Mouse (Mus musculus): ENCODE measurements around the gene Tlx2. TPM values are rescaled to one million over a fixed set of nuclear protein-coding genes. Genes with fewer than 3 reads are reported as not detected.

Gene Tlx2
- polyA plus RNA-seq, 1 experiment from 2014 or later = not detected

- H3K4me3 ChIP-seq (ENCODE audit: low read depth, low read length) = peak within 1 kb of the TSS; percentile 86
- no peaks in the 10 kb centered on the region for H3K9me3 ChIP-seq (ENCODE audit: control insufficient read depth, low read length)
- H3K4me2 ChIP-seq (ENCODE audit: low read depth, severe bottlenecking) = peak within 1 kb of the TSS; percentile 89
- peak within 1 kb of the TSS; percentile 80 for H3K9ac ChIP-seq (ENCODE audit: low read length)
- peaks cover 12% of the 10 kb centered on the region; the same call in 1 of the 2 replicates for H3K4me1 ChIP-seq (ENCODE audit: control insufficient read depth, insufficient read depth, low read length)
- peak within 1 kb of the TSS; percentile 70 for H3K27ac ChIP-seq (replicated peaks; ENCODE audit: low read depth, low read length)
- WGBS = under 1% methylated on average over 44 of the region's 58 CpGs
- no peaks in the 10 kb centered on the region for H3K27me3 ChIP-seq (ENCODE audit: control insufficient read depth, insufficient read depth, low read length)
- ATAC-seq (ENCODE audit: insufficient number of reproducible peaks, low FRiP score, low TSS enrichment, low read depth) (peak; percentile 81), DNase-seq (ENCODE audit: low spot score) (peak; percentile 95)
- H3K36me3 ChIP-seq (ENCODE audit: control insufficient read depth, insufficient read depth, low read length) = peaks cover 14% of the 10 kb centered on the region
Measured at GRCm38 (mm10) chr6:83115011-83115671, 45.0 kb upstream of the Tlx2 start, which contains the start of gene Mogs. Mogs (plus strand) TSS chr6:83115496.

- Histone ChIP-seq H3K4me2 (ENCODE audit: low read depth, severe bottlenecking) (no peak overlapping the region), H3K9ac (ENCODE audit: low read length) (no peak overlapping the region), H3K36me3 (ENCODE audit: control insufficient read depth, insufficient read depth, low read length) (peaks cover 2% of the 10 kb centered on the region; the same call in 1 of the 2 replicates), H3K9me3 (ENCODE audit: control insufficient read depth, low read length) (no peaks in the 10 kb centered on the region), H3K27ac (replicated peaks; ENCODE audit: low read depth, low read length) (no peak overlapping the region), H3K4me1 (ENCODE audit: control insufficient read depth, insufficient read depth, low read length) (peaks cover 11% of the 10 kb centered on the region; the same call in 1 of the 2 replicates), H3K4me3 (ENCODE audit: low read depth, low read length) (no peak overlapping the region), H3K27me3 (ENCODE audit: control insufficient read depth, insufficient read depth, low read length) (no peaks in the 10 kb centered on the region)
- WGBS = 93% methylated on average over 4 of the region's 4 CpGs
- DNase-seq (ENCODE audit: low spot score) = no peak
- ATAC-seq (ENCODE audit: insufficient number of reproducible peaks, low FRiP score, low TSS enrichment, low read depth) = no peak
Measured at GRCm38 (mm10) chr6:83111510-83112136, 41.5 kb upstream of the Tlx2 start.

- Histone ChIP-seq H3K36me3 (ENCODE audit: control insufficient read depth, insufficient read depth, low read length) (peaks cover 2% of the 10 kb centered on the region; the same call in 1 of the 2 replicates), H3K9me3 (ENCODE audit: control insufficient read depth, low read length) (no peaks in the 10 kb centered on the region), H3K27me3 (ENCODE audit: control insufficient read depth, insufficient read depth, low read length) (no peaks in the 10 kb centered on the region), H3K27ac (replicated peaks; ENCODE audit: low read depth, low read length) (peak within 1 kb of the TSS; percentile 56), H3K9ac (ENCODE audit: low read length) (peak within 1 kb of the TSS; percentile 91), H3K4me1 (ENCODE audit: control insufficient read depth, insufficient read depth, low read length) (peaks cover 8% of the 10 kb centered on the region; the same call in 1 of the 2 replicates), H3K4me2 (ENCODE audit: low read depth, severe bottlenecking) (peak within 1 kb of the TSS; percentile 85), H3K4me3 (ENCODE audit: low read depth, low read length) (peak within 1 kb of the TSS; percentile 97)
- peak; percentile 73 for ATAC-seq (ENCODE audit: insufficient number of reproducible peaks, low FRiP score, low TSS enrichment, low read depth)
- DNase-seq (ENCODE audit: low spot score) = peak; percentile 84
- under 1% methylated on average over 76 of the region's 76 CpGs for WGBS
Measured at GRCm38 (mm10) chr6:83108762-83109668, 38.9 kb upstream of the Tlx2 start, which contains the start of gene Mrpl53. Mrpl53 (plus strand) TSS chr6:83109040.

GRCm38 (mm10) chr6:83107566-83108400, 37.7 kb upstream of the Tlx2 start:
- H3K4me3 ChIP-seq (ENCODE audit: low read depth, low read length) = peak overlapping the region; percentile 97
- peaks cover 2% of the 10 kb centered on the region; the same call in 1 of the 2 replicates for H3K36me3 ChIP-seq (ENCODE audit: control insufficient read depth, insufficient read depth, low read length)
- 0 out of 2 replicates have a peak, but pooled peaks cover 3% of the 10 kb centered on the region for H3K27me3 ChIP-seq (ENCODE audit: control insufficient read depth, insufficient read depth, low read length)
- no peak overlapping the region for H3K9ac ChIP-seq (ENCODE audit: low read length)
- 0 out of 2 replicates have a peak overlapping the region, but pooled peaks have one; percentile 9 for H3K27ac ChIP-seq (replicated peaks; ENCODE audit: low read depth, low read length)
- no peaks in the 10 kb centered on the region for H3K9me3 ChIP-seq (ENCODE audit: control insufficient read depth, low read length)
- H3K4me2 ChIP-seq (ENCODE audit: low read depth, severe bottlenecking) = peak overlapping the region; percentile 85; the same call in 1 of the 2 replicates
- peaks cover 12% of the 10 kb centered on the region for H3K4me1 ChIP-seq (ENCODE audit: control insufficient read depth, insufficient read depth, low read length)
- DNase-seq (ENCODE audit: low spot score) (peak; percentile 89), ATAC-seq (ENCODE audit: insufficient number of reproducible peaks, low FRiP score, low TSS enrichment, low read depth) (no peak)
- 30% methylated on average over 13 of the region's 13 CpGs for WGBS

GRCm38 (mm10) chr6:83104158-83104557, 34.1 kb upstream of the Tlx2 start:
- ATAC-seq (ENCODE audit: insufficient number of reproducible peaks, low FRiP score, low TSS enrichment, low read depth) = no peak
- no peak for DNase-seq (ENCODE audit: low spot score)
- Histone ChIP-seq H3K9me3 (ENCODE audit: control insufficient read depth, low read length) (no peaks in the 10 kb centered on the region), H3K4me1 (ENCODE audit: control insufficient read depth, insufficient read depth, low read length) (peaks cover 22% of the 10 kb centered on the region), H3K27ac (replicated peaks; ENCODE audit: low read depth, low read length) (no peak overlapping the region), H3K27me3 (ENCODE audit: control insufficient read depth, insufficient read depth, low read length) (0 out of 2 replicates have a peak, but pooled peaks cover 3% of the 10 kb centered on the region), H3K9ac (ENCODE audit: low read length) (no peak overlapping the region), H3K36me3 (ENCODE audit: control insufficient read depth, insufficient read depth, low read length) (no peaks in the 10 kb centered on the region), H3K4me2 (ENCODE audit: low read depth, severe bottlenecking) (no peak overlapping the region), H3K4me3 (ENCODE audit: low read depth, low read length) (no peak overlapping the region)
- 90% methylated on average over 4 of the region's 4 CpGs for WGBS

GRCm38 (mm10) chr6:83103130-83103650, 33.1 kb upstream of the Tlx2 start:
- Histone ChIP-seq H3K36me3 (ENCODE audit: control insufficient read depth, insufficient read depth, low read length) (no peaks in the 10 kb centered on the region), H3K9ac (ENCODE audit: low read length) (no peak overlapping the region; the same call in 1 of the 2 replicates), H3K9me3 (ENCODE audit: control insufficient read depth, low read length) (no peaks in the 10 kb centered on the region), H3K4me2 (ENCODE audit: low read depth, severe bottlenecking) (no peak overlapping the region), H3K4me3 (ENCODE audit: low read depth, low read length) (no peak overlapping the region), H3K4me1 (ENCODE audit: control insufficient read depth, insufficient read depth, low read length) (peaks cover 19% of the 10 kb centered on the region), H3K27me3 (ENCODE audit: control insufficient read depth, insufficient read depth, low read length) (0 out of 2 replicates have a peak, but pooled peaks cover 3% of the 10 kb centered on the region), H3K27ac (replicated peaks; ENCODE audit: low read depth, low read length) (no peak overlapping the region)
- DNase-seq (ENCODE audit: low spot score) (no peak), ATAC-seq (ENCODE audit: insufficient number of reproducible peaks, low FRiP score, low TSS enrichment, low read depth) (no peak)
- WGBS = 40% methylated on average over 11 of the region's 11 CpGs

- Histone ChIP-seq H3K27ac (replicated peaks; ENCODE audit: low read depth, low read length) (peak overlapping the region; percentile 2), H3K4me1 (ENCODE audit: control insufficient read depth, insufficient read depth, low read length) (peaks cover 14% of the 10 kb centered on the region), H3K36me3 (ENCODE audit: control insufficient read depth, insufficient read depth, low read length) (no peaks in the 10 kb centered on the region), H3K9ac (ENCODE audit: low read length) (peak overlapping the region; percentile 75), H3K4me2 (ENCODE audit: low read depth, severe bottlenecking) (peak overlapping the region; percentile 100), H3K4me3 (ENCODE audit: low read depth, low read length) (peak overlapping the region; percentile 75), H3K9me3 (ENCODE audit: control insufficient read depth, low read length) (no peaks in the 10 kb centered on the region), H3K27me3 (ENCODE audit: control insufficient read depth, insufficient read depth, low read length) (0 out of 2 replicates have a peak, but pooled peaks cover 3% of the 10 kb centered on the region)
- DNase-seq (ENCODE audit: low spot score) (peak; percentile 77), ATAC-seq (ENCODE audit: insufficient number of reproducible peaks, low FRiP score, low TSS enrichment, low read depth) (peak; percentile 70)
- under 1% methylated on average over 73 of the region's 74 CpGs for WGBS
Measured at GRCm38 (mm10) chr6:83101688-83102556, 31.8 kb upstream of the Tlx2 start.
